Mouse (Mus musculus) G1E (cell line): Measurements from ENCODE around the gene Clic4.

ENCODE experiments used
- CTCF ChIP-seq: IDR thresholded peaks from 2 replicates; pipeline ENCODE4 v1.5.1; 2012; ENCODE audit warnings: low read depth, low read length, inconsistent platforms, mixed read lengths
- GATA2 ChIP-seq: IDR thresholded peaks from 2 replicates; pipeline ENCODE4 v1.6.1; 2012; ENCODE audit warnings: low read depth, low read length, inconsistent platforms, borderline replicate concordance
- POLR2AphosphoS5 ChIP-seq: IDR thresholded peaks from 2 replicates; pipeline ENCODE4 v1.6.1; 2012; ENCODE audit warnings: low read depth, low read length, inconsistent platforms; ENCODE audit not compliant: insufficient replicate concordance
- TAL1 ChIP-seq: conservative IDR thresholded peaks from 2 replicates; pipeline ENCODE4 v1.6.1; 2012; ENCODE audit warnings: low read depth, low read length, inconsistent platforms, mixed read lengths

GRCm38 (mm10) chr4:135313111-135313691, 40.6 kb upstream of the Clic4 start:
- TF ChIP-seq CTCF (no peak), POLR2AphosphoS5 (no peak), GATA2 (no peak), TAL1 (peak; percentile 75)
